Mouse (Mus musculus): Measurements from ENCODE around the gene Klf12. TPM values are rescaled to one million over a fixed set of nuclear protein-coding genes. Genes with fewer than 3 reads are reported as not detected.

Gene Klf12
- polyA plus RNA-seq, 1 experiment from 2014 or later, result 8.8 TPM

- no peak for DNase-seq (ENCODE audit: low spot score)
These were observed 48.7 kb downstream of the Klf12 start for GRCm38 (mm10) chr14:100235746-100236145.

GRCm38 (mm10) chr14:100231384-100231783, 53.1 kb downstream of the Klf12 start:
- DNase-seq (ENCODE audit: low spot score), result no peak

GRCm38 (mm10) chr14:100228120-100228519, 56.4 kb downstream of the Klf12 start:
- DNase-seq (ENCODE audit: low spot score), result no peak

GRCm38 (mm10) chr14:100227717-100228116, 56.8 kb downstream of the Klf12 start:
- no peak for DNase-seq (ENCODE audit: low spot score)

- no peak for DNase-seq (ENCODE audit: low spot score)
These were observed 60.3 kb downstream of the Klf12 start for GRCm38 (mm10) chr14:100224151-100224550.

GRCm38 (mm10) chr14:100222260-100222659, 62.2 kb downstream of the Klf12 start:
- no peak for DNase-seq (ENCODE audit: low spot score)

- no peak for DNase-seq (ENCODE audit: low spot score)
These were observed 69.2 kb downstream of the Klf12 start for GRCm38 (mm10) chr14:100215213-100215785.

- DNase-seq (ENCODE audit: low spot score), result no peak
These were observed 71.4 kb downstream of the Klf12 start for GRCm38 (mm10) chr14:100213066-100213465.

GRCm38 (mm10) chr14:100211826-100212117, 72.7 kb downstream of the Klf12 start:
- no peak for DNase-seq (ENCODE audit: low spot score)

- no peak for DNase-seq (ENCODE audit: low spot score)
These were observed 73.2 kb downstream of the Klf12 start for GRCm38 (mm10) chr14:100211036-100211825.

GRCm38 (mm10) chr14:100209814-100210419, 74.6 kb downstream of the Klf12 start:
- DNase-seq (ENCODE audit: low spot score), result no peak

GRCm38 (mm10) chr14:100207081-100207480, 77.4 kb downstream of the Klf12 start:
- DNase-seq (ENCODE audit: low spot score), result no peak

GRCm38 (mm10) chr14:100206207-100206606, 78.3 kb downstream of the Klf12 start:
- DNase-seq (ENCODE audit: low spot score), result no peak

GRCm38 (mm10) chr14:100200058-100200688, 84.3 kb downstream of the Klf12 start:
- DNase-seq (ENCODE audit: low spot score), result no peak

GRCm38 (mm10) chr14:100198636-100199035, 85.8 kb downstream of the Klf12 start:
- DNase-seq (ENCODE audit: low spot score), result no peak

- no peak for DNase-seq (ENCODE audit: low spot score)
These were observed 87.3 kb downstream of the Klf12 start for GRCm38 (mm10) chr14:100197199-100197598.

- DNase-seq (ENCODE audit: low spot score), result no peak
These were observed 94.8 kb downstream of the Klf12 start for GRCm38 (mm10) chr14:100189490-100190197.

- no peak for DNase-seq (ENCODE audit: low spot score)
These were observed 97.1 kb downstream of the Klf12 start for GRCm38 (mm10) chr14:100187372-100187771.

GRCm38 (mm10) chr14:100177796-100178195, 106.7 kb downstream of the Klf12 start:
- DNase-seq (ENCODE audit: low spot score), result no peak

GRCm38 (mm10) chr14:100165075-100165474, 119.4 kb downstream of the Klf12 start:
- DNase-seq (ENCODE audit: low spot score), result no peak

GRCm38 (mm10) chr14:100156639-100157038, 127.8 kb downstream of the Klf12 start:
- no peak for DNase-seq (ENCODE audit: low spot score)

GRCm38 (mm10) chr14:100147666-100148065, 136.8 kb downstream of the Klf12 start:
- DNase-seq (ENCODE audit: low spot score), result no peak

Data from thymus, postnatal 0 days (tissue).